Mouse (Mus musculus) C2C12 (cell line): ENCODE results near the gene Snx25. TPM values are rescaled to one million over a fixed set of nuclear protein-coding genes. Genes with fewer than 3 reads are reported as not detected.
"Not testable (repeated sequence)": the region's sequence is repeated elsewhere in the genome, so short reads cannot be mapped to it uniquely, and the experiment has no call there.

ENCODE experiments used
- H3K27me3 ChIP-seq: one replicate; pipeline ENCODE4 v1.6.1; 2011; ENCODE audit not compliant: control insufficient read depth, insufficient read depth, insufficient read length
- H3K36me3 ChIP-seq: one replicate; pipeline ENCODE4 v1.6.1; 2011; ENCODE audit not compliant: control insufficient read depth, insufficient read depth
- H3K4me3 ChIP-seq: one replicate; pipeline ENCODE4 v1.5.1; 2011; ENCODE audit warnings: mild to moderate bottlenecking, control low read depth; ENCODE audit not compliant: poor library complexity, insufficient read depth, severe bottlenecking
- H3K79me2 ChIP-seq: one replicate; pipeline ENCODE4 v1.6.1; 2011; ENCODE audit not compliant: control insufficient read depth, insufficient read depth
- H3K79me3 ChIP-seq: one replicate; pipeline ENCODE4 v1.6.1; 2011; ENCODE audit warnings: low read depth, control low read depth
- H3ac ChIP-seq: one replicate; pipeline ENCODE3; 2011; ENCODE audit warnings: low read depth; ENCODE audit not compliant: control insufficient read depth, insufficient read length
- CEBPB ChIP-seq: IDR thresholded peaks from one replicate; pipeline ENCODE4 v1.6.1; 2011; ENCODE audit warnings: low read depth, mild to moderate bottlenecking, control low read depth, moderate library complexity
- CTCF ChIP-seq: IDR thresholded peaks from one replicate; pipeline ENCODE4 v1.5.1; 2011; ENCODE audit not compliant: control insufficient read depth, insufficient read depth, insufficient read length
- FOSL1 ChIP-seq: IDR thresholded peaks from one replicate; pipeline ENCODE4 v1.8.0; 2011; ENCODE audit warnings: mild to moderate bottlenecking, low read length; ENCODE audit not compliant: poor library complexity, insufficient read depth, severe bottlenecking
- MAX ChIP-seq: IDR thresholded peaks from one replicate; pipeline ENCODE4 v1.6.1; 2011; ENCODE audit warnings: mild to moderate bottlenecking, control low read depth
- MYOD1 ChIP-seq: IDR thresholded peaks from one replicate; pipeline ENCODE4 v1.6.1; 2011; ENCODE audit warnings: low read depth; ENCODE audit not compliant: control insufficient read depth, insufficient read length
- MYOG ChIP-seq: IDR thresholded peaks from one replicate; pipeline ENCODE4 v1.6.1; 2011; ENCODE audit not compliant: control insufficient read depth, insufficient read length; ENCODE audit errors: extremely low read depth
- USF1 ChIP-seq: IDR thresholded peaks from one replicate; pipeline ENCODE4 v1.6.1; 2011; ENCODE audit warnings: low read depth, mild to moderate bottlenecking, control low read depth, moderate library complexity
- polyA plus RNA-seq: library from polyadenylated mRNA; unstranded; fragments of >200 nt; fragmentation: generic; extraction: Trizol; gene quantifications from one replicate; pipeline ENCODE4 v1.2.1, GENCODE M21; 2012; ENCODE audit warnings: missing spikeins

Snx25 gene
- polyA plus RNA-seq, 1 experiment, result 11.3 TPM

GRCm38 (mm10) chr8:46122498-46122897 lies 29.5 kb downstream of the Snx25 start:
- H3K4me3 ChIP-seq, result no peak overlapping the region
- no peak overlapping the region for H3ac ChIP-seq
- no peaks in the 10 kb centered on the region for H3K79me3 ChIP-seq
- no peaks in the 10 kb centered on the region for H3K36me3 ChIP-seq
- no peaks in the 10 kb centered on the region for H3K27me3 ChIP-seq
- TF ChIP-seq MAX, result no peak
- no peak for TF ChIP-seq MYOD1
- TF ChIP-seq MYOG, result no peak
- no peak for TF ChIP-seq FOSL1
- no peak for TF ChIP-seq USF1
- no peak for TF ChIP-seq CTCF
- TF ChIP-seq CEBPB, result no peak
- H3K79me2 ChIP-seq, result no peaks in the 10 kb centered on the region

GRCm38 (mm10) chr8:46119176-46119575 lies 32.8 kb downstream of the Snx25 start:
- TF ChIP-seq USF1, result no peak
- TF ChIP-seq FOSL1, result no peak
- no peak for TF ChIP-seq MAX
- no peak for TF ChIP-seq MYOD1
- no peak for TF ChIP-seq CEBPB
- no peak for TF ChIP-seq MYOG
- no peak for TF ChIP-seq CTCF
- Histone ChIP-seq H3K27me3 (no peaks in the 10 kb centered on the region), H3K79me2 (no peaks in the 10 kb centered on the region), H3ac (no peak overlapping the region), H3K79me3 (no peaks in the 10 kb centered on the region), H3K36me3 (peaks cover 8% of the 10 kb centered on the region), H3K4me3 (no peak overlapping the region)

- no peak overlapping the region for H3ac ChIP-seq
- no peak overlapping the region for H3K4me3 ChIP-seq
- no peaks in the 10 kb centered on the region for H3K27me3 ChIP-seq
- H3K79me3 ChIP-seq, result no peaks in the 10 kb centered on the region
- no peak for TF ChIP-seq MYOD1
- TF ChIP-seq CEBPB, result no peak
- no peak for TF ChIP-seq MAX
- no peak for TF ChIP-seq CTCF
- no peaks in the 10 kb centered on the region for H3K79me2 ChIP-seq
- peaks cover 8% of the 10 kb centered on the region for H3K36me3 ChIP-seq
Observed at GRCm38 (mm10) chr8:46117172-46117571, 34.8 kb downstream of the Snx25 start.

- not testable (repeated sequence) for H3K4me3 ChIP-seq, H3K79me3 ChIP-seq, H3ac ChIP-seq, H3K79me2 ChIP-seq, H3K27me3 ChIP-seq, H3K36me3 ChIP-seq
Observed at GRCm38 (mm10) chr8:46113421-46114170, 38.4 kb downstream of the Snx25 start.

- Histone ChIP-seq H3ac (no peak overlapping the region), H3K27me3 (no peaks in the 10 kb centered on the region), H3K36me3 (no peaks in the 10 kb centered on the region), H3K4me3 (no peak overlapping the region), H3K79me2 (no peaks in the 10 kb centered on the region), H3K79me3 (no peaks in the 10 kb centered on the region)
- TF ChIP-seq MYOD1 (no peak), USF1 (no peak), MAX (no peak), MYOG (no peak), CTCF (no peak), CEBPB (no peak), FOSL1 (no peak)
Observed at GRCm38 (mm10) chr8:46107690-46108089, 44.3 kb downstream of the Snx25 start.

GRCm38 (mm10) chr8:46103434-46103833 lies 48.5 kb downstream of the Snx25 start:
- no peaks in the 10 kb centered on the region for H3K79me2 ChIP-seq
- H3ac ChIP-seq, result no peak overlapping the region
- H3K36me3 ChIP-seq, result peaks cover 7% of the 10 kb centered on the region
- H3K79me3 ChIP-seq, result no peaks in the 10 kb centered on the region
- H3K27me3 ChIP-seq, result no peaks in the 10 kb centered on the region
- TF ChIP-seq USF1, result no peak
- no peak for TF ChIP-seq CTCF
- TF ChIP-seq MYOD1, result no peak
- TF ChIP-seq MAX, result no peak
- TF ChIP-seq MYOG, result no peak
- TF ChIP-seq FOSL1, result no peak
- TF ChIP-seq CEBPB, result no peak
- no peak overlapping the region for H3K4me3 ChIP-seq
